Mouse (Mus musculus) cerebellum, adult 18-20 months (tissue): ENCODE measurements around the gene Gm21708.
"Not testable (repeated sequence)": the region's sequence is repeated elsewhere in the genome, so short reads cannot be mapped to it uniquely, and the experiment has no call there.

Source experiments
- DNase-seq, 2 experiments: peaks; one replicate each; pipeline ENCODE4 v3.0.0; 2021

The Gm21708 gene

GRCm38 (mm10) chrY:3410067-3410466 lies at the start of gene Gm21708, which contains the start of gene Gm21704:
Gm21708 (minus strand) TSS chrY:3410167.
Gm21704 (minus strand) TSS chrY:3410167.
- not testable (repeated sequence) for DNase-seq
